Mouse (Mus musculus) stomach, embryonic 14.5 days (tissue): ENCODE data around the gene Olfr172. TPM values are rescaled to one million over a fixed set of nuclear protein-coding genes. Genes with fewer than 3 reads are reported as not detected.
A peak's percentile ranks its signal among the peaks of the same experiment; 100 is the strongest.

Source experiments
- ATAC-seq: fragments of 200-750 bp; cut with Nextera tagmentation; 2 replicates; pipeline ENCODE4 v1.8.0; 2017; ENCODE audit warnings: low read depth, moderate TSS enrichment; ENCODE audit not compliant: insufficient number of reproducible peaks, insufficient read depth, low FRiP score
- H3K27ac ChIP-seq: fragments of 300-500 bp; sonication (generic); 2 replicates; pipeline ENCODE4 v1.5.1; 2014; ENCODE audit warnings: mild to moderate bottlenecking, low read length, moderate library complexity, mixed read lengths
- H3K27me3 ChIP-seq: fragments of 300-500 bp; sonication (generic); 2 replicates; pipeline ENCODE4 v1.6.1; 2014; ENCODE audit warnings: low read length, control low read depth, mixed read lengths; ENCODE audit not compliant: control insufficient read depth, insufficient read depth
- H3K36me3 ChIP-seq: fragments of 300-500 bp; sonication (generic); 2 replicates; pipeline ENCODE4 v1.6.1; 2014; ENCODE audit warnings: mild to moderate bottlenecking, control low read depth, low read length, moderate library complexity, mixed read lengths; ENCODE audit not compliant: control insufficient read depth, insufficient read depth
- H3K4me1 ChIP-seq: fragments of 300-500 bp; sonication (generic); 2 replicates; pipeline ENCODE4 v1.6.1; 2014; ENCODE audit warnings: low read length, control low read depth, mixed read lengths; ENCODE audit not compliant: control insufficient read depth, insufficient read depth
- H3K4me2 ChIP-seq: fragments of 300-500 bp; sonication (generic); replicated peaks from 2 replicates; pipeline ENCODE4 v1.6.1; 2014; ENCODE audit warnings: low read depth, low read length, control low read depth
- H3K4me3 ChIP-seq: fragments of 300-500 bp; sonication (generic); 2 replicates; pipeline ENCODE4 v1.5.1; 2014; ENCODE audit warnings: low read depth, low read length, control low read depth
- H3K9ac ChIP-seq: fragments of 300-500 bp; sonication (generic); replicated peaks from 2 replicates; pipeline ENCODE4 v1.6.1; 2014; ENCODE audit warnings: low read depth, mild to moderate bottlenecking, control low read depth, low read length, moderate library complexity, mixed read lengths
- H3K9me3 ChIP-seq: fragments of 300-500 bp; sonication (generic); 2 replicates; pipeline ENCODE4 v1.6.1; 2016; ENCODE audit warnings: low read depth, low read length, control low read depth; ENCODE audit not compliant: control insufficient read depth
- WGBS: fragments of 180-500 bp; shearing (Covaris S2); extraction: QIAGEN DNeasy Blood & Tissue Kit; methylation state at CpG from one replicate; pipeline ENCODE4 v1.1.7; 2014; 5-methylcytosine and 5-hydroxymethylcytosine counted together
- polyA plus RNA-seq: library from polyadenylated mRNA; unstranded; fragments of >200 nt; fragmentation: Nextera tagmentation; extraction: Ambion mirVana; gene quantifications from 2 replicates; pipeline ENCODE4 v1.2.1, GENCODE M21; 2014

The Olfr172 gene
- polyA plus RNA-seq = not detected in 2 replicates

- 90% methylated on average over 1 of the region's 1 CpGs for WGBS
- Histone ChIP-seq H3K4me2 (no peak within 1 kb of the TSS), H3K4me3 (no peak within 1 kb of the TSS), H3K9ac (no peak within 1 kb of the TSS), H3K27ac (no peak within 1 kb of the TSS), H3K36me3 (no peaks in the 10 kb centered on the region), H3K9me3 (no peaks in the 10 kb centered on the region), H3K4me1 (no peaks in the 10 kb centered on the region), H3K27me3 (no peaks in the 10 kb centered on the region)
- ATAC-seq = no peak
Measured at GRCm38 (mm10) chr16:58763076-58763475, at the start of gene Olfr172. Olfr172 (minus strand) TSS chr16:58763176.

DNA sequence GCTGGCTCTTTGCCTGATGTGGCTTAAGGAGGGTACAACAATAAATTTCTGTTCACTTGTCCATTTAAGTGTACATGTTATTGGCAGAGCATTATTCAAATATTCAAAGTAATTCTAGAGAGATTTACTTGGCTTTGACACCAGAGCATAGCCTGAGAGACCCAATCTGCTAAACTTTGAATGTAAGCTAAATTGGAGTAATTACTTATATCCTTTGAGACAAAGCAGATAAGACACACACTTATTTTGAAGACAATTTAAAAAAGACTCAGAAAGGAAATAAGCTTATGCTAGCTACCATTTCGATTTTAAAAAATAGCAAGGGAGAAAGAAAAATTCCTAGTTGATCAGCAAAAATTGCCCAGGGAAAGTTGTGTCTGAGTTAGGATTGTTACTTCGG, 37.2 kb upstream of the Olfr172 start, which contains the start of gene Olfr173:
TSS of gene Olfr173 (minus strand) at position 101 of the 400 bp plus-strand sequence.
- no peaks in the 10 kb centered on the region for H3K4me1 ChIP-seq
- H3K4me3 ChIP-seq = no peak within 1 kb of the TSS
- no peaks in the 10 kb centered on the region for H3K36me3 ChIP-seq
- 74% methylated on average over 2 of the region's 2 CpGs for WGBS
- no peak for ATAC-seq
- no peaks in the 10 kb centered on the region for H3K9me3 ChIP-seq
- no peaks in the 10 kb centered on the region for H3K27me3 ChIP-seq
- H3K27ac ChIP-seq = no peak within 1 kb of the TSS
- no peak within 1 kb of the TSS for H3K9ac ChIP-seq
- no peak within 1 kb of the TSS for H3K4me2 ChIP-seq

- no peak overlapping the region for H3K9ac ChIP-seq
- H3K9me3 ChIP-seq = no peaks in the 10 kb centered on the region
- no peak for ATAC-seq
- H3K4me3 ChIP-seq = no peak overlapping the region
- no peaks in the 10 kb centered on the region for H3K27me3 ChIP-seq
- no peaks in the 10 kb centered on the region for H3K36me3 ChIP-seq
- no peak overlapping the region for H3K27ac ChIP-seq
- H3K4me2 ChIP-seq = no peak overlapping the region
- H3K4me1 ChIP-seq = no peaks in the 10 kb centered on the region
Measured at GRCm38 (mm10) chr16:58756191-58756590, 6.8 kb downstream of the Olfr172 start.

DNA sequence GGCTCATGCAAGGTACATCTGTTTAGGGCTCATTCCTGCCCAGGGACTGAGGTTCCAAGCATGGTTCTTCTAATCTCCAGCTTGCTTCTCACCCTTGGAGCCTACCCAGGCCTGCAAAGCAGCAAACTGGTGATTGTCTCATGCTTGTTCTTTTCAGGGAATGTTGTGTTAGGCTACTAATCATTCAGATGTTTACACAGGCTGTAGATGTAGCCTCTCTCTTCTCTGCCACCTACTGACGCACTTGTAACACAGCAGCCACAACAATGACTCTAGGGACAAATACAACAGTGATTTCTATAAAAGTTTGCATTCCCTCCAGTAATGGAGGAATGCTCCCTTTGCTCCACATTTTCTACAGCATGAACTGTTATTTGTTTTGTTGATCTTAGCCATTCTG, 11.7 kb downstream of the Olfr172 start:
- Histone ChIP-seq H3K9ac (no peak overlapping the region), H3K4me2 (no peak overlapping the region), H3K9me3 (no peaks in the 10 kb centered on the region), H3K27ac (no peak overlapping the region), H3K4me1 (no peaks in the 10 kb centered on the region), H3K36me3 (no peaks in the 10 kb centered on the region), H3K27me3 (no peaks in the 10 kb centered on the region), H3K4me3 (no peak overlapping the region)
- peak; percentile 53; the same call in 1 of the 2 replicates for ATAC-seq
- 19% methylated on average over 1 of the region's 1 CpGs for WGBS

DNA sequence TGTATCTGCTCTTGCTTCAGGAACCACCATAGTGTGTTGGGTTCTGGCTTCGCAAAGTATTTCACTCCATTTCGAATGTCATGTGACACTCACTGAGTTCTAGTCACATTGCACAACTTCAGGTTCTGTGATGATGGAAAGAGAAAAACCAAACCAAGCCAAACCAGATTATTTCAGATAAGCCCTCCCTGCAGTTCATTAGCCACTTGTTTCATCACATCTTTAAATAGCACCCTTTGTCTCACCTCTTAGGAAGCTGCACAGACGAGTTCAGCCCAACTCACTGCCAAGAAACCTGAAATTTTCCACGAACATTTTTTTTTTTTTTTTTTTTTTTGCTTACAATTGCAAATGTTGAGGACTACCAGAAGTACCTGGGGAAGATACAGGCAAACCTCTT, 16.3 kb downstream of the Olfr172 start:
- no peak for ATAC-seq
- Histone ChIP-seq H3K4me2 (no peak overlapping the region), H3K27ac (no peak overlapping the region)

DNA sequence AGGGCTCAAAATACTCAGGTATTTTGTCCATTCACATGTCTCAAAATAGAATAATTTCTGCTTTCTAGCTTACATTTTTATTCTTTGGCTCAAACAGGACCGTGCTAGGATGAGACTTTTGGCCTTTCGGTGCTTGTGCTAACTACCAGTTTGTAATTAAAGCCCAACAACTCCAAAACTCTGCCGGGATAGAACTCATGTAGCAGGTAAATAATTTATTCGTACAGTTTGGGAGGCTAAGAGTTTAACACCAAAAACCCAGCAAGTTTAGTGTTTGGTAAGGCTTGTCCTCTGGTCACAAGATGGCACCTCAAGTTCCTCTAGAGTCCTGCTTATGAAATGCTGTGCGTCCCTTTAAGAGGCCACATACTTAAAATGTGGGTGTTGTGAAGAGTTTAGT, 22.2 kb downstream of the Olfr172 start:
- H3K27me3 ChIP-seq = no peaks in the 10 kb centered on the region
- no peak overlapping the region for H3K4me3 ChIP-seq
- no peak overlapping the region for H3K27ac ChIP-seq
- H3K4me1 ChIP-seq = no peaks in the 10 kb centered on the region
- no peak for ATAC-seq
- no peak overlapping the region for H3K9ac ChIP-seq
- WGBS = 92% methylated on average over 5 of the region's 5 CpGs
- H3K4me2 ChIP-seq = no peak overlapping the region
- H3K9me3 ChIP-seq = no peaks in the 10 kb centered on the region
- H3K36me3 ChIP-seq = no peaks in the 10 kb centered on the region

More for the DNA sequence above, 16.3 kb downstream of the Olfr172 start:
- Histone ChIP-seq H3K9me3 (no peaks in the 10 kb centered on the region), H3K27me3 (no peaks in the 10 kb centered on the region), H3K36me3 (no peaks in the 10 kb centered on the region), H3K4me3 (no peak overlapping the region), H3K9ac (no peak overlapping the region), H3K4me1 (no peaks in the 10 kb centered on the region)
- WGBS = 70% methylated on average over 4 of the region's 4 CpGs

- ATAC-seq = no peak; the same call in 1 of the 2 replicates
- no peaks in the 10 kb centered on the region for H3K27me3 ChIP-seq
- H3K4me1 ChIP-seq = no peaks in the 10 kb centered on the region
- H3K4me3 ChIP-seq = no peak overlapping the region
- H3K9me3 ChIP-seq = no peaks in the 10 kb centered on the region
- 96% methylated on average over 1 of the region's 1 CpGs for WGBS
- peaks cover 14% of the 10 kb centered on the region for H3K36me3 ChIP-seq
- H3K9ac ChIP-seq = no peak overlapping the region
- no peak overlapping the region for H3K27ac ChIP-seq
- H3K4me2 ChIP-seq = no peak overlapping the region
Measured at GRCm38 (mm10) chr16:58738800-58739199, 24.2 kb downstream of the Olfr172 start.

GRCm38 (mm10) chr16:58738205-58738604, 24.8 kb downstream of the Olfr172 start:
- Histone ChIP-seq H3K4me2 (no peak overlapping the region), H3K27ac (no peak overlapping the region), H3K4me1 (no peaks in the 10 kb centered on the region), H3K27me3 (no peaks in the 10 kb centered on the region), H3K36me3 (peaks cover 14% of the 10 kb centered on the region), H3K9me3 (no peaks in the 10 kb centered on the region), H3K9ac (no peak overlapping the region), H3K4me3 (no peak overlapping the region)
- WGBS = 79% methylated on average over 4 of the region's 4 CpGs
- no peak for ATAC-seq

DNA sequence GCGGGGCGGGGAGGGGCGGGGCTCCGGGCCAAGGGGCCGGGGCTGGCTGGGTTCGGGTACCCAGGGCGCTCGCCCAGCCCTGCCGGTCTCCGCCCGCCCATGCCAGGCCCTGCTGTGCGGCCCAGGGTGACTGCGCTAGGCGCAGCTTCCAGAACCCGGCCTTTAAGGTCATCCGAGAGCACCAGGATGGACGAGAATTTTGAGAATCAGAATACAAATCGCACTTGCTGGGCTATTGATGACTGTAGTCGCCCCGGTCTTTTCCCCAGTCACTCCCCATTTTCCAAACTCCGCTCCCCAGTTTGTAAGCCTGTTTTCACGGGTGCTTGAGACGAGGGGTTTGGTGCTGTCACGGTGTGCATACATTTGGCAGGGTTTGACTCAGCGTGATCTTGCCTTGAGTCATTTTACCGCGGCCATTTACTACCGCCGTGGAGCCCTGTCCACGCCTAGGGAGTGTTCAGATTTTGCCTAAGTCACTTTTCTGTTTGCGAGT, 34.8 kb downstream of the Olfr172 start:
- Histone ChIP-seq H3K27me3 (no peaks in the 10 kb centered on the region), H3K4me1 (peaks cover 3% of the 10 kb centered on the region; the same call in 1 of the 2 replicates), H3K27ac (peak overlapping the region; percentile 75), H3K9me3 (no peaks in the 10 kb centered on the region), H3K9ac (peak overlapping the region; percentile 68), H3K36me3 (peaks cover 21% of the 10 kb centered on the region; the same call in 1 of the 2 replicates), H3K4me2 (peak overlapping the region; percentile 58), H3K4me3 (peak overlapping the region; percentile 78)
- ATAC-seq = peak; percentile 89
- WGBS = under 1% methylated on average over 28 of the region's 31 CpGs
